Mouse (Mus musculus) spleen, adult 2 months (tissue): ENCODE results near the gene Nuak2. TPM values are rescaled to one million over a fixed set of nuclear protein-coding genes. Genes with fewer than 3 reads are reported as not detected.
"Not testable (repeated sequence)": the region's sequence is repeated elsewhere in the genome, so short reads cannot be mapped to it uniquely, and the experiment has no call there.

Source experiments
- DNase-seq, 2 experiments: peaks; one replicate each; pipeline versions ENCODE4 v3.0.0 to v3.0.0-alpha.2; 2012 to 2021; ENCODE audit warnings: low spot score in 2 of 2, low read depth in 1 of 2
- H3K27ac ChIP-seq: fragments of 200-500 bp; 2 replicates; pipeline ENCODE4 v1.5.1; 2012; ENCODE audit warnings: low read length, inconsistent platforms; ENCODE audit not compliant: insufficient read depth
- H3K27me3 ChIP-seq: fragments of 200-500 bp; 2 replicates; pipeline ENCODE4 v1.6.1; 2012; ENCODE audit warnings: mild to moderate bottlenecking, moderate library complexity, low read length, inconsistent platforms; ENCODE audit not compliant: control insufficient read depth, insufficient read depth
- H3K36me3 ChIP-seq: fragments of 200-500 bp; 2 replicates; pipeline ENCODE4 v1.6.1; 2012; ENCODE audit warnings: mild to moderate bottlenecking, low read length, inconsistent platforms; ENCODE audit not compliant: control insufficient read depth, insufficient read depth
- H3K4me1 ChIP-seq: fragments of 200-500 bp; 2 replicates; pipeline ENCODE4 v1.6.1; 2011; ENCODE audit warnings: inconsistent platforms; ENCODE audit not compliant: control insufficient read depth, insufficient read depth, insufficient read length
- H3K4me3 ChIP-seq: fragments of 200-500 bp; 2 replicates; pipeline ENCODE4 v1.5.1; 2011; ENCODE audit warnings: mild to moderate bottlenecking, inconsistent platforms; ENCODE audit not compliant: insufficient read depth, insufficient read length; ENCODE audit errors: extremely low read depth
- CTCF ChIP-seq: fragments of 200-500 bp; IDR thresholded peaks from 2 replicates; pipeline ENCODE4 v1.5.1; 2011; ENCODE audit warnings: mild to moderate bottlenecking, inconsistent platforms; ENCODE audit not compliant: insufficient read depth, insufficient read length, insufficient replicate concordance; ENCODE audit errors: extremely low read depth
- POLR2A ChIP-seq: fragments of 200-500 bp; IDR thresholded peaks from 2 replicates; pipeline ENCODE4 v1.6.1; 2011; ENCODE audit warnings: low read depth, low read length, inconsistent platforms
- WGBS: fragments of 180-500 bp; shearing (Covaris S2); methylation state at CpG from one replicate; pipeline ENCODE4 v1.1.7; 2018; 5-methylcytosine and 5-hydroxymethylcytosine counted together
- polyA plus RNA-seq: library from polyadenylated mRNA; depleted of rRNA; stranded (reverse); fragments of >200 nt; gene quantifications from 2 replicates; pipeline ENCODE4 v1.2.3, GENCODE M21; 2012

The Nuak2 gene
- polyA plus RNA-seq, 1 experiment = 17.4 TPM

- no peaks in the 10 kb centered on the region for H3K27me3 ChIP-seq
- no peak for TF ChIP-seq POLR2A
- no peak for TF ChIP-seq CTCF
- WGBS = 81% methylated on average over 6 of the region's 6 CpGs
- H3K27ac ChIP-seq = no peak overlapping the region
- DNase-seq = no peak
- H3K4me3 ChIP-seq = no peak overlapping the region
- no peaks in the 10 kb centered on the region for H3K36me3 ChIP-seq
- no peaks in the 10 kb centered on the region for H3K4me1 ChIP-seq
These were observed 38.8 kb upstream of the Nuak2 start for GRCm38 (mm10) chr1:132277124-132277523.

DNA sequence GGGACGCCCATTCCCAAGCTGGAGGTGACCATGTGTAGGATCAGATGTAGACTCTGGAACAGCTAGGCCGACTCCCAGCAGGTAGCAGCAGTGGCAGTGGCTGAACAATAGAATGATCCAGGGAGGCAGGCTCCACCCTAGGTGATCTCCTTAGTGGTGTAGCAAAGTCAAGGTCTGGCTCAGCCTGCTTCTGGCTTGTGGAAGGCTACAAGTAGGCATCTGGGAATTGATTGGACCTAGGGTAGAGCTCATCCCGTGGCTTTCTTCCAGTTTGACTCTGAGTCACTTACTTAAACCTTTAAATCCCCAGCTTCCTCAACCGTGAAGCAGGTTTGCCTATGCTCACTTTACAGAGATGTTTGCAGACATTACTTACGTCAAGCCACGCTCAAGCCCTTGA, 35.3 kb upstream of the Nuak2 start:
- not testable (repeated sequence) for H3K36me3 ChIP-seq, DNase-seq, H3K27me3 ChIP-seq, H3K4me1 ChIP-seq, H3K4me3 ChIP-seq, H3K27ac ChIP-seq
- WGBS = 81% methylated on average over 6 of the region's 6 CpGs

- Histone ChIP-seq H3K4me1 (no peaks in the 10 kb centered on the region), H3K36me3 (no peaks in the 10 kb centered on the region), H3K4me3 (no peak overlapping the region), H3K27ac (no peak overlapping the region), H3K27me3 (no peaks in the 10 kb centered on the region)
- WGBS = 75% methylated on average over 8 of the region's 8 CpGs
- no peak for TF ChIP-seq CTCF
- DNase-seq = no peak
These were observed 34.3 kb upstream of the Nuak2 start for GRCm38 (mm10) chr1:132281523-132282176.

DNA sequence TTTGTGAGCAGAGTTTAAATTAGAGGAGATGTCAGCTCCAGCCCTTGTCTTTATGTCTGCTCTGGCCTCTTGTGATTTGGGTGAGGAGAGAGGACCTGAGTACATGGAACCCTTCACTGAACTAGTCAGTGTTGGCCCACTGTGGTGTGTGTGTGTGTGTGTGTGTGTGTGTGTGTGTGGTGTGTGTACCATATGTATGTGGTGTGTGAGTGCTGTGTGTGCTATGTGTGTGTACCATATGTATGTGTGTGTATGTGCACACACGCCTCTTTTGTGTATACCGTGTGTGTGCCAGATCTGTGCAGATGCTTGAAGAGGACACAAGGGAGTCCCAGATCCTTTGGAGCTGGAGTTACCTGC, 33.8 kb upstream of the Nuak2 start:
- H3K27me3 ChIP-seq = no peaks in the 10 kb centered on the region
- no peak overlapping the region for H3K27ac ChIP-seq
- no peak for TF ChIP-seq POLR2A
- TF ChIP-seq CTCF = no peak
- no peaks in the 10 kb centered on the region for H3K4me1 ChIP-seq
- DNase-seq = no peak
- 90% methylated on average over 2 of the region's 2 CpGs for WGBS
- H3K4me3 ChIP-seq = no peak overlapping the region
- H3K36me3 ChIP-seq = no peaks in the 10 kb centered on the region

GRCm38 (mm10) chr1:132283018-132283417, 32.9 kb upstream of the Nuak2 start:
- no peaks in the 10 kb centered on the region for H3K4me1 ChIP-seq
- H3K27ac ChIP-seq = no peak overlapping the region
- no peak overlapping the region for H3K4me3 ChIP-seq
- H3K36me3 ChIP-seq = no peaks in the 10 kb centered on the region
- DNase-seq = no peak
- TF ChIP-seq POLR2A (no peak), CTCF (no peak)
- no peaks in the 10 kb centered on the region for H3K27me3 ChIP-seq
- 89% methylated on average over 13 of the region's 13 CpGs for WGBS

DNA sequence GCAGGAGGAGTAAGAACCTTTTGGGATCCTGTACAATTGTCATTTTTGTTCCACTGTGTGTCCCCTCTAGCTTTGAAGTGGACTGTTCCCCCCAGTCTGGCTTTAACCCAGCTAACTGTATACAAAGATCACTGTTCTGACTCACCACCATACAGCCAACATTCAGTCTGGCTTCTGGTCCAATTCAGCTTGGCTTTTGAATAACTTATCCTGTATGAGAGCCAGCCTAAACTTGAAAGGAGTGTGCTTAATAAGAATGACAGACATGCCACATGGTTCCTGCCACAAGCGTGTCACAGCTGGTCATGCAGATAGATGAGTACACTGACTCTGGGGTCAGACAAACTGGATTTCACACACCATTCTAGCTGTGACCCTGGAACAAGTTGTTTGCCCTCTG, 29.2 kb upstream of the Nuak2 start:
- H3K4me3 ChIP-seq = no peak overlapping the region
- H3K27me3 ChIP-seq = no peaks in the 10 kb centered on the region
- no peak for TF ChIP-seq POLR2A
- no peak for TF ChIP-seq CTCF
- no peak for DNase-seq
- no peaks in the 10 kb centered on the region for H3K36me3 ChIP-seq
- H3K4me1 ChIP-seq = peaks cover 10% of the 10 kb centered on the region; the same call in 1 of the 2 replicates
- WGBS = 78% methylated on average over 1 of the region's 1 CpGs
- H3K27ac ChIP-seq = no peak overlapping the region

DNA sequence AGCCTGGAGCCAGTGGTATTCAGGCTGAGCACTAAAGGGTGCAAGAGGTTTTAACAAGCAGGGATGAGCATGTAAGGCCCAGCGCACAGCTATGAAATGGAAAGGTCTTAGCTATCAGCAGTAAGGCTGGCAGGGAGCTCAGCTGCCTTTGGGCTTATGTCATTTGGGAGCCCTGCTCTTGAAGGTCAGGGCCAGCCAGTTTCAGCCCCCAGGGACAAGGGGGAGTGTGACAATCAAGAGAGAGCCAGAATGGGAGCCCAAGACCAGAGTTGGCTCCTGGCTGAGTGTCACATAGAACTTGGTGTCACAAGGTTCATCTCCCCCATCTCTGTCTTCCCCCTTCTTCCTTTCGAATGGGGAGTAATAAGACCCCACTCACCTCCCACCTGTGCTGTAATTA, 28.5 kb upstream of the Nuak2 start:
- no peak overlapping the region for H3K4me3 ChIP-seq
- TF ChIP-seq CTCF (no peak), POLR2A (no peak)
- H3K36me3 ChIP-seq = no peaks in the 10 kb centered on the region
- H3K27me3 ChIP-seq = no peaks in the 10 kb centered on the region
- no peak overlapping the region for H3K27ac ChIP-seq
- no peak for DNase-seq
- 92% methylated on average over 2 of the region's 2 CpGs for WGBS
- H3K4me1 ChIP-seq = peaks cover 13% of the 10 kb centered on the region; the same call in 1 of the 2 replicates
